Mouse (Mus musculus): ENCODE measurements around the gene Fam178b.
A peak's percentile ranks its signal among the peaks of the same experiment; 100 is the strongest.

Gene Fam178b

DNA sequence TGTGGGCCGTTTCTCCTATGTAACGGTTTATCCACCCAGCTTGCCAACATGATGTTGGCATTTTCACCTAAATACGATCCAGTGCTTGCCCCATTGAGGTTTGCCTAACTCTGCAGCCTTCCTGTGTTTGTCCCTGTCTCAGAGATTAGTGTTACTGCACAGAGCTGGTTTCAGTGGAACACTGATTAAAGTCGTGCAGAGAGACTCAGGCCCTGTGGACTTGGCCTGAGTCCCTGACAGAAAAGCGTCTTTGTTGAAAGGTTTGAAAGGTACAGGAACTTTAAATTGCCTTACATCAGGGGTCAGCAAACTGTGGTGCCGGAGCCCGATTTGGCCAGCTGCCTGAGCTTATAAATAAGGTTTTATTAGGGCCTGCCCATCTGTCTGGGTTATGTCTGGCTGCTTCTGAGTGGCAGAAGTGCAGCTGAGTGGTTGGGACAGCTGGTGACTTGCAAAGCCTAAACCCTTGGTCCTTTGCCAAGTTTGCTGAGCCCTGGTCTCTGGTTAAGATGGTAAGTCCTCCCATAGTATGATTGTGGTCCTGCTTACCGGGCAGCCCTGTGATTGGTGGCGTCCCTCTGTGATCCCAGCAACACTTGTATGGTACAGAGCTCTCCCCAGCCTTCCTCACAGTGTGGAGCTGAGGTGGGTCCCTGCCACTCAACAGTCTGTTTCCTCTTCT, 159.5 kb downstream of the Fam178b start:
- peak; percentile 94 for DNase-seq (ENCODE audit: low spot score)

DNA sequence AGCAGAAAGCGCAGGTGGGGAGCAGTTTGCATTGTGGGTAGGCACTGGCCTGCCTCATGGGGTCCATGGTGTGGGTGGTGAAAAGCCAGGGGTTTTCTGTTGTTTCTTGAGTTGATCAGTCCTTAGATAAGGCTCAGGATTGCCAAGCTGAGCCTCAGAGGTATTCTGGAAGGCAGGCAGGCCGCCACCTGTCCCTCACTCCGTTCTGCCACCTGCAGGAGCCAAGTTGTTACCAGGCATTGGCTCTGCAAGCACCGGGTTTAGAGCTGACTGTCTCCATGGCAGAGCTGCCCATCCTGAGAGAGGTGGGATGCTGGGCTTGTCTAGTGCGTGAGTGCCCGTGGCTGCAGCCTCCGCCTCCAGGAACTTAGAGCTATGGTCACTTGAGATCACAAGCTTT, 160.8 kb downstream of the Fam178b start:
- DNase-seq (ENCODE audit: low spot score), result no peak

DNA sequence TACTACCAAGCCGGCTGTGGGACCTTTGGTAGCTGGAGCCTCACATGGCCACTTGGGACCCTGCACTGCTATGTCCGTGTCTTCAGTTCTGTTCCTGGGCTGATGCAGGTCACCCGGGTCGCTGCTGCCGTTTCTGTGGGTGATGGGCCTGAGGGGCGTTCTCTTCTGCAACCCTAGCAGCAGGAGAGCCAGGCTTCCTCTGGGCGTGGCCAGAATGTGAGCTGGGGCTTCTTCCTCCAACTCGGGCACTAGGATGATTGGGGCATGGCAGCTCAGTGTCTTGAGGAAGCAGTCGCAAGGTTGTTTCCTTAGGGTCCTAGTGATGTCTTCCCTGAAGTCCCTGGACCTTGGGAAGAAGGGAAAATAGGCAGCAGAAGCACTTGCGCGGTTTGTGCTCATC, 163.4 kb downstream of the Fam178b start:
- DNase-seq (ENCODE audit: low spot score), result no peak

DNA sequence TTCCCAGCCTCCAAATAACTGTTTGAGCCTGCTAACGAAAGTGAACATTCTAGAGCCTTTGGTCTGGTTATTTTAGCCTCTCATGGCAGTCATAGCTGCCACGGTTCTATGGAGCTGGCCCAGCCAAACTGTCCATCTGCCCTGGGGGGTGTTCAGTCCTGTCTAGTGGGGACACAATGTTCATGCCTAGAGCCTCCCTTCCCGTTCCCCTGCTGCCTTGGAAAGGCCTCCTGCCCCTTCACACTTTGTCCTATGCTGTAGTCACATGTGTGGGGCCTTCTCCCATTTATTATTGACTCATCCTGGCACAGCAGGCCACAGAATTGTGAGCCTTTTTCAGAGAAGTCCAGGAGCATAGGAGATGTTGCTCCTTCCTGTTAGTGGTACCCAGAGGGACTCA, 164.7 kb downstream of the Fam178b start:
- no peak for DNase-seq (ENCODE audit: low spot score)

DNA sequence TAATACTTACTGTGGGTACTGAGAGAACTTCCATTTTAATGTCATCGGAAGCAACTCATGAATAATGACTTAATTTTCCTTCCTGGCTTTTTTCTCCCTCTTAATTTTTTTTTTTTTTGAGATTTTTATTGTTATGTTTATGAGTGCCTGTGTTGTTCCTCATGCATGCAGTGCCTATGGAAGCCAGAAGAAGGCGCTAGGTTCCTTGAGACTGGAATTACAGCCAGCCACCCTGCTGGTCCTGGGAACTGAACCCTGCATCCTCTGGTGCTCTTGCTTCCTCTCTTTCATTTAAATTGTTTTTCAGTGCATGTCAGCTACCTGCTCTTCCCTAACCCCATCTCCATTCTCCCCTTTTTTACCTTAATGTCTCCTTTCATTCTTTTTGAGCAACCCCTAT, 169.3 kb downstream of the Fam178b start:
- DNase-seq (ENCODE audit: low spot score), result peak; percentile 51

DNA sequence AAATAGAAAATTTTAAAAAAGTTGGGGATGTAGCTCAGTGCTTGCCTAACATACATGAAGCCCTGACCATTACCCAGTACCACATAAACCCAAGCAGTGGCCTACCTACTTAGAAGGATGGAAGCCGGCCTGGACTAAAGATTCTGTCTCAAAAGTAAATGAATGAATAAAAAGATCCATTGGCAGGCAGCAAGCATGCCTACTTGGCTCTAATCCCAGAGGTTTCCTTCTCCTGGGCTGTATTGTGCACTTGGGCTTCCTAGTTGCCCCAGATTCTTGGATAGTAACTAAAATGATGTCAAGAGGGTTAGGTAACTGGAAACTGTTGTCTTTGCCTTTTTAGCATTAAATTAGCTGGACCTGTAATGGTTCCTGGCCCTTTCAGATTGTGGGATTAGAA, 169.7 kb downstream of the Fam178b start:
- DNase-seq (ENCODE audit: low spot score), result peak; percentile 43

DNA sequence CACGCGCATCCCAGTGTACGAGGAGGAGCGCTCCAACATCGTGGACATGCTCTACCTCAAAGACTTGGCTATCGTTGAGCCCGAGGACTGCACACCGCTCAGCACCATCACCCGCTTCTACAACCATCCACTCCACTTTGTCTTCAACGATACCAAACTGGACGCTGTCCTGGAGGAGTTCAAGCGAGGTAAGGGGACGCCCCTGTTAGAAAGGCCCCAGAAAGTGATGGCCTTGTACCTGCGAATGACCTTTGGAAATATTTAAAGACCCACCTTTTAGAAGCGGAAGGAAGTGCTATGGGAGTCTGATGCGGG, 170.1 kb downstream of the Fam178b start:
- DNase-seq (ENCODE audit: low spot score), result no peak

Data from MN1 (cell line).